Mouse (Mus musculus) C2C12 (cell line): ENCODE measurements around the gene Ccr8.

Experiments
- CEBPB ChIP-seq: IDR thresholded peaks from one replicate; pipeline ENCODE4 v1.6.1; 2011; ENCODE audit warnings: low read depth, mild to moderate bottlenecking, control low read depth, moderate library complexity
- CTCF ChIP-seq: IDR thresholded peaks from one replicate; pipeline ENCODE4 v1.5.1; 2011; ENCODE audit not compliant: control insufficient read depth, insufficient read depth, insufficient read length
- FOSL1 ChIP-seq: IDR thresholded peaks from one replicate; pipeline ENCODE4 v1.8.0; 2011; ENCODE audit warnings: mild to moderate bottlenecking, low read length; ENCODE audit not compliant: poor library complexity, insufficient read depth, severe bottlenecking
- MAX ChIP-seq: IDR thresholded peaks from one replicate; pipeline ENCODE4 v1.6.1; 2011; ENCODE audit warnings: mild to moderate bottlenecking, control low read depth
- MYOG ChIP-seq: IDR thresholded peaks from one replicate; pipeline ENCODE4 v1.6.1; 2011; ENCODE audit not compliant: control insufficient read depth, insufficient read length; ENCODE audit errors: extremely low read depth
- USF1 ChIP-seq: IDR thresholded peaks from one replicate; pipeline ENCODE4 v1.6.1; 2011; ENCODE audit warnings: low read depth, mild to moderate bottlenecking, control low read depth, moderate library complexity

DNA sequence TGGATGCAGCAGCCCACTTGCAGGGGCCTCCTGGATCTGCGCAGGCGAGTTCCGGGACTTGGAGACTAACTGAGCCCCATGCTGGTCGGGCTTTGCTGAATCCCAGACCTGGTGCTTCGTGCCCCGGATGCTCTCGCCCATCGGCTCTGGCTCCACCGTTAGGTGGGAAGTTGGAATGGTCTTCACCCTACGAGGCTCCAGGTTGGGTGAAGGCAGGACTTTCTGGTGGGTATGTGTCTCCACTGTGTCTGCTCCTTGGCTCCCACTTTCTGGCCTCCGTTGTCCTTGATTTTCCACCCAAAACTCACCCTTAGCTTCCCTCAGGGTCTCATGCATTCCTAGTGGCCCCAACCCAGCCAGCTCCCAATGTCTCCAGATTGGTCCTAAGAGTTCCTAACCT, 43.5 kb downstream of the Ccr8 start:
- no peak for TF ChIP-seq CTCF
- TF ChIP-seq USF1, result no peak
- TF ChIP-seq CEBPB, result no peak
- no peak for TF ChIP-seq MAX
- TF ChIP-seq MYOG, result no peak
- TF ChIP-seq FOSL1, result no peak
